Mouse (Mus musculus) adrenal gland, adult 18-20 months (tissue): Measurements from ENCODE around the gene Slc39a5. TPM values are rescaled to one million over a fixed set of nuclear protein-coding genes. Genes with fewer than 3 reads are reported as not detected.

Experiments
- DNase-seq, 2 experiments: peaks; one replicate each; pipeline ENCODE4 v3.0.0; 2021 to 2022; ENCODE audit warnings: low spot score in 2 of 2
- total RNA-seq, 2 experiments: library from RNA; stranded (reverse); gene quantifications; 1 replicate in 1 of 2; 2 replicates in 1 of 2; pipeline ENCODE4 v1.2.3; 2021

The Slc39a5 gene
- total RNA-seq, 2 experiments from 2014 or later, result 0.16 TPM; not detected in 1

GRCm38 (mm10) chr10:128411211-128412054 is 10.4 kb upstream of the Slc39a5 start, which contains the start of the genes Nabp2 and Rnf41:
TSS of gene Nabp2 (minus strand) at chr10:128411492.
TSS of gene Rnf41 (plus strand) at chr10:128411657.
- peak; percentile 97 to 98 for DNase-seq

DNA sequence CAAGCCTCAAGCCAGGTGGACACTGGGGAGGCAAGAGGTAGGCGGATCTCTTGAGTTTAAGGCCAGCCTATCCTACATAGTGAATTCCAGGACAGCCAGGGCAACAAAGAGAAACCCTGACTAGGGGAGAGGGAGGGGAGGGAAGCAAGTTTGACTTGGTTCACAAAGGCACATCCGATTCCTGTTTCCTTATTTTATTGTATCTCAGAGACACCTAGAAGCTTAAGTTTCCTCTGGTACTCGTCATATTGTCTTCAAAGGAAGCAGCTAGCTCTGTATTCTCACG is 9.5 kb upstream of the Slc39a5 start:
- peak in 1 of 2 experiments; percentile 20 for DNase-seq

- peak; percentile 93 to 95 for DNase-seq
These were observed 8.9 kb upstream of the Slc39a5 start for GRCm38 (mm10) chr10:128409692-128410559.

DNA sequence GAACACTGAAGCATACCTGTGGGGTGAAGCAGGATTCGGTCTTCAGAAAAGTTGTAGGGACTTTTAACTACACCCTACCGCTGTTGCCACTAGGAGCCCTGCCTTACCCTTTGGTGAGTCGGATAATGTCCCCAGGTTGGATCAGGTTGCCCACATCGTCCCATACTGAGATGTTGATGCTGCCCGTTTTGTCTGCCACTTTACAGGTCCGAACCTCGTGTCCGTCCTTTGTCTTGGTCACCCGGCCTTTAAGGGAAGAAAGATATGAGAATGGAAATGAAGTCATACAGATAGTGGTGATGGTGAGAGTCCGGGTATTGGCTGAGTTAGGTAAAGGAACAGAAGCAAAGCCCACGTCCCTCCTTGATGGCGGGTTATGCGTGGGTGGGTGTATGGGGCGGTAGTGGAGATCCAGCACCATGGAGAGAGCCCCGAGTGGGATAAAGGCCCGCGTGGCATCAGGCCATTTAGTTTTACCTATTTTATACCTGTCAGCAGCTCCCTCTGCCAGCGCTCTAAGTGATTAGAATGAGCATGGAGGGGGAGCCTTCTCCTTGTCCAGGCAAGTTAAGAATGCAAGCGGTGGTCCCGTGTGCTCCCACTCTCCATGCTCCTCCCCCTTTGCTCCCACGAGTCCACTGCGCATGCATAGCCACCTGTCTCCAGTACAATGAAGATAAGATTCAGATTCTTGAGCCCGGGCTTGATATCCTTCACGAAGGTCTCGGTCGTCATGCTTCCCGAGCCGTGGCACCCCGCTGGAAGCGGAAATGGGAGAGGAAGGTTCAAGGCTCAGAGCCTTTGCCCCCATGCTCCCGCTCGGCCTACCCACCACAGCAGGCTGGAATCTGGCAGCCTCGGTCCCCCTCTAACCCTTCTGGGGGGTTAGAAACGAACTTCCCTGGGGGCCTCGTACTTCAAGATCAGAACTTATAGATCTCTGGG is 7.8 kb upstream of the Slc39a5 start:
- DNase-seq, result peak in 1 of 2 experiments; percentile 34

DNA sequence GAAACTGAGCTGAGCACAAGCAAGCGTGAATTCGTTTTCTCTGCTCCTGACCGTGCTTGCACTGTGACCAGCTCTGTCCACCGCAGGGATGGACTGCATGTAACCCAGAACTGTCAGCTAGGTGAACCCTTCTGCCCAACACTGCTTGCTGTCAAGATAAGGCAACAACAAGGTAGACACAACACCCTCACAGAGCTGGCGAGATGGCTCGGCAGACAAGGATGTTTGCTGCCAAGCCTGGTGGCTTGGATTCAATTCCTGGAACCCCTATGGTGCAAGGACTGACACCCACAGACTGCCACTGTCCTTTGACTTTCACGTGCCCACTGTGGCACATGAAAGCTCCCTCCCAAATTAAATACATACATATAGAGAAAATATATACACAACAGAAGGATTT is 2.9 kb upstream of the Slc39a5 start:
- DNase-seq, result peak in 1 of 2 experiments; percentile 11

- peak in 1 of 2 experiments; percentile 13 for DNase-seq
These were observed 609 bp upstream of the Slc39a5 start for GRCm38 (mm10) chr10:128401638-128402037.

DNA sequence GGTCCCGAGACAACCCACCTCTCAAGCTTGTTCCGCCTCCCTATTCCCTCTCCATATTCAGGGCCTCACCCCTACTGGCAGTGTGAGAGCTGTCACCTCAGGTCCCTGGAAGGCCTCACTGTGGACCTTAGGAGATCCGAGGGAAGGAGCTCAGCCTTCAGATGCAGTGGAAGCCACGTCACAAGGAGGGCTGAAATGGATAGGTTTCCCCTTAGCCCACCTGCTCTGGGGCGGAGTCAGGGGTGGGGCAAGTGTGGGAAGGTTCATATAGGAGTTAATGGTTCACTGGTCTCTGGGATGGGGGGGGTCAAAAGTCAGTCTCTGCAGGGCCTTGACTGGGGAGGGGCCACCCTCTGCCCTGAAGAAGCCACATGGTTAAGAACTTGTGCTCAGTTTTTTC is 691 bp downstream of the Slc39a5 start:
- no peak for DNase-seq

- no peak for DNase-seq
These were observed 3.6 kb downstream of the Slc39a5 start for GRCm38 (mm10) chr10:128397466-128397865.

DNA sequence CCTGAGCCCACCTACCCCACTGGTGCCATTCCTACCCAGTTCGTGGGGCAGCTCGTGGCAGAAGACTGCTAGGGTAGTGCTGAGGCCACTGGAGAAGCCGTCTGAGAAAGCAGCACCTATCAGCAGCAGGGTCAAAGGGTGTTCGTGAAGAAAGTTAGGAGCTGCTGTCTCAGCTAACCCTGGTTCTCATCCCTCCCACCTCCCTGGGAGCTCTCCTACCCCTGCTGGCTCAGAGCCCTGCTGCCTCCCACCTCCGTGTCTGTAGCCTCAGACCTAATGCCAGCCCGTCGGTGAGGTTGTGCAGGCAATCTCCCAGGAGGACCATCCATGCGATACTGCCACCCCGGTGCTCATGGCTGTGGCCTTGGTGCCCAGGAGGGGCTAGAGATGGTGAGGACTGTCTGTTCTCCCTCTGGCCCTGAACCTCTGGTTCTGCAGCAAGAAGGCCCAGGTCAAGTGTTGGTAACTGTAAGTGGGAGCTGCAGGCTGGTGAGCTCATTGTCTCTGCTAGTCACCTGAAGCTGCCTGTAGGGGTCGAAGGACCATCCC is 4.2 kb downstream of the Slc39a5 start:
- DNase-seq, result no peak

DNA sequence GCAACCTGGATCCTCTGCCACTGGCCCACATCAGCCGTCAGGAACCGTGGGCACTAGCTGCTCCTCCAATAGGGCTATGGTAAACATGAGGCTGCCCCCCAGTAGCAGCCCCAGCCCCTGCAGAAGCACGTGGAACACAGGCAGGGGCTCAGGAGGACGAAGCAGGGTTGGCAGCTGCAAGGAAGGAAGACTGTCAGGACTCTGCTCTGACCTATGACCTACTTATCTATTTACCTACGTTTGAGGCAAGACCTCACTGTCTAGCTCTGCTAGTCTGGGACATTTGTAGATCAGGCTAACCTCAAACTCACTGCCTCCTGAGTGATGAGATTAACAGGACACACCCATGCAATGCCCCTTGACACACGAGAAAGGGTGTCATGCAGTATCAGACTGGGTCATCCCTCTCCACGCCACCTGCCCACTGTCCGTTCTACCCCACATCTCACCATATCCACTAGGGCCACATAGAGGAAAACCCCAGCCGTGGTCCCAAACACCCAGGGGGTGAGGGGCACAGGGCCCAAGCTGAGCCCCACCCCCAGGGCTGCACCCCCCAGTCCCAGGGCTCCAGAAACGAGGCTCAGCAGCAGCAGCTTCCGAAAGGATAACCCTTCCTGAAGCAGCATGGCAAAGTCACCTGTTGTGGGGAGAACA is 4.9 kb downstream of the Slc39a5 start:
- DNase-seq, result no peak

GRCm38 (mm10) chr10:128391850-128392249 is 9.2 kb downstream of the Slc39a5 start:
- DNase-seq, result no peak

- peak; percentile 48 to 50 for DNase-seq
These were observed 10.7 kb downstream of the Slc39a5 start for GRCm38 (mm10) chr10:128390366-128390765.

DNA sequence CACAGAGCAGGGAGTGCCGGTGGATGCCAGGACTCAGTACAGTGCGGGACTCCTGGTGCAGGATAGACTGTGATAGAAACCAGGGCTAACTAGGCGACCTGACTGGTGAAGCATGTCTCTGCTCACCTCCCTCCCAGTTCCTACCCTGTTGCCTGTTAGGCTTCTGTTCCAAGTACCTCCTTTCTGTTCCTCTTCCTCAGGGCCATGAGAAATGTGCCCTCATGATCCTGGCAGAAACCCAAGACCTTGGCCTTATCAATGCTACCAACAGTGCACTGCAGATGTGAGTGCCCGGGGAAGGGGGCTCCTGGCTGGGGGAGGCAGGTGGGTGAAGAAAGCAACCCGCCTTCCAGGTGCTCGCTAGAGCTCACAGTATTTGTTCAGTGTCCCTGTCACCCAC is 11.5 kb downstream of the Slc39a5 start:
- DNase-seq, result peak; percentile 45 to 69

DNA sequence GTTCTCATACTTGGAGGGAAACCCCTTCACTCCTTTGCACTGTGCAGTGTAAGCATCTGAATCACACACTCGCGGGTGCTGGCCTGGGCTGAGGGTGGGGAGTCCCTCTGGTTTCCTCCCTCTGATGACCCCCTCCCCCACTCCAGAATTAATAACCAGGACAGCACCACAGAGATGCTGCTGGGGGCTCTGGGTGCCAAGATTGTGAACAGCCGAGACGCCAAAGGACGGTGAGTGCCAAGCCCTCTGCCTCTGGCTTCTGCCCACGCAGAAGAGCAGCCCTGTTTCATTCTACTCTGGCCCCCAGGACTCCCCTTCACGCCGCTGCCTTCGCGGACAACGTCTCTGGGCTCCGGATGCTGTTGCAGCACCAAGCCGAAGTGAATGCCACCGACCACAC is 12.1 kb downstream of the Slc39a5 start:
- DNase-seq, result no peak

DNA sequence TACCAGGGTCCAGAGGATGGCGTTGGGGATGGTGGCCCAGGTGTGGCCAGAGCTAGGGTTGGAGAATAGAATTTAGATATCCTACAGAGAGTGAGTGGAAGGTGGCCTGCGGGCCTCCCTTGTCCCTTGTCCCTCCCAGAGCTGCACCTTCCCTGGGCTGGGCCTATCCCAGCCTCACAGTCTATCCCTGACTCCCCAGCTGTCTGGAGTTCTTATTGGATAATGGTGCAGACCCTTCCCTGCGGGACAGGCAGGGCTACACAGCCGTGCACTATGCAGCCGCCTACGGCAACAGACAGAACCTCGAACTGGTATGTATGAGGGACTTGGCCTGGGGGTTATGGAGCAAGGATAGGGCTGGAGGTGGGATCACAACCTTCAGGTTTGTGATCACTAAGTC is 15.1 kb downstream of the Slc39a5 start:
- DNase-seq, result no peak

DNA sequence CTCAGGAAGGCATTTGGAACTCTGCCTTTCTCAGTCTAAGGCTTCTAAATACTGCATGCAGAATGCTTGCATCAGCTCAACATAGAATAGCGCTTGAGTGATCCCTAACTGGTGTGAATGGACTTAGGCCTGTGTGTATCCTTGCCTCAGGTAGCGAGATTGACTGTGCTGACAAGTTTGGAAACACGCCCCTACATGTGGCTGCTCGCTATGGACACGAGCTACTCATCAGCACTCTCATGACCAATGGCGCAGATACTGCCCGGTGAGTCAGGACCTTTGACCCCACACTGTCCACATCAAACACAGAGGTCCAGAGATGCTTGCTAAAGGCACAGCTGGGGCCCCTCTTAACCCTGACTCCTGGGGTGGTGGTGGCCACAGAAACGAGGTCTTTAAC is 18.5 kb downstream of the Slc39a5 start:
- DNase-seq, result no peak

- no peak for DNase-seq
These were observed 20.5 kb downstream of the Slc39a5 start for GRCm38 (mm10) chr10:128380565-128380964.

GRCm38 (mm10) chr10:128379260-128379659 is 21.8 kb downstream of the Slc39a5 start:
- no peak for DNase-seq

DNA sequence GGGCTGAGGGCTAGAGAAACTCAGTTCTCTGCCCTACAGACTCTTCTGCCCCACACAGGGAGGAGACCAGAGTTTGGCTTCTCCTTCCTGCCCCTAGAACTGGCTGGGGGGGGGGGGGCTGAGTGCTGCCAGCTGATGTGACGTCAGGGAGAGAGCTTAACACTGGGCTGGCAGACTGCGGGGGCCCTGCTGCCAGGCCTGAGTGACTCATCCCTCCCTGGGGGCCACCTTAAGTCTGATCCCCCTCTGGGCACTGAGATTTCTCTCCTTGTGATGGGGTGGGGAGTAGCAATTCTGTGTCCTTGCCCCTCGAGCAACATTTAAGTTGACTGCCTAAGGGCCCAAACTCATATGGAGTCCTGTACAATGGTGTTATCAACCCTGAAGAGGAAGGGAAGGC is 22.6 kb downstream of the Slc39a5 start:
- DNase-seq, result no peak

GRCm38 (mm10) chr10:128377940-128378448 is 23.0 kb downstream of the Slc39a5 start:
- peak in 1 of 2 experiments; percentile 18 for DNase-seq
